Mouse (Mus musculus) small intestine, adult 2 months (tissue): ENCODE results near the gene Retnla. TPM values are rescaled to one million over a fixed set of nuclear protein-coding genes. Genes with fewer than 3 reads are reported as not detected.
"Not testable (repeated sequence)": the region's sequence is repeated elsewhere in the genome, so short reads cannot be mapped to it uniquely, and the experiment has no call there.

Source experiments
- H3K27ac ChIP-seq: fragments of 200-500 bp; 2 replicates; pipeline ENCODE4 v1.5.1; 2012; ENCODE audit warnings: low read depth, low read length, control low read depth, inconsistent platforms; ENCODE audit not compliant: insufficient read depth
- H3K27me3 ChIP-seq: fragments of 200-500 bp; 2 replicates; pipeline ENCODE4 v1.6.1; 2012; ENCODE audit warnings: mild to moderate bottlenecking, moderate library complexity, low read length, inconsistent platforms; ENCODE audit not compliant: control insufficient read depth, insufficient read depth
- H3K36me3 ChIP-seq: fragments of 200-500 bp; 2 replicates; pipeline ENCODE4 v1.6.1; 2012; ENCODE audit warnings: mild to moderate bottlenecking, low read length, control low read depth, inconsistent platforms; ENCODE audit not compliant: control insufficient read depth, insufficient read depth
- H3K4me1 ChIP-seq: fragments of 200-500 bp; 2 replicates; pipeline ENCODE4 v1.6.1; 2012; ENCODE audit warnings: low read length, inconsistent platforms, mixed read lengths; ENCODE audit not compliant: control insufficient read depth, insufficient read depth, insufficient read length
- H3K4me3 ChIP-seq: fragments of 200-500 bp; 2 replicates; pipeline ENCODE4 v1.5.1; 2012; ENCODE audit warnings: low read depth, mild to moderate bottlenecking, control low read depth, inconsistent platforms, low read length, moderate library complexity
- CTCF ChIP-seq: fragments of 200-500 bp; IDR thresholded peaks from 2 replicates; pipeline ENCODE4 v1.5.1; 2012; ENCODE audit warnings: low read depth, mild to moderate bottlenecking, control low read depth, inconsistent platforms, low read length, moderate library complexity, mixed read lengths; ENCODE audit not compliant: insufficient replicate concordance, insufficient read length; ENCODE audit errors: extremely low read depth
- POLR2A ChIP-seq: fragments of 200-500 bp; IDR thresholded peaks from 2 replicates; pipeline ENCODE4 v1.6.1; 2012; ENCODE audit warnings: low read depth, mild to moderate bottlenecking, control low read depth, inconsistent platforms, low read length, moderate library complexity
- WGBS: fragments of 180-500 bp; shearing (Covaris S2); methylation state at CpG from one replicate; pipeline ENCODE4 v1.1.7; 2018; 5-methylcytosine and 5-hydroxymethylcytosine counted together
- polyA plus RNA-seq: library from polyadenylated mRNA; depleted of rRNA; stranded (reverse); fragments of >200 nt; gene quantifications from 2 replicates; pipeline ENCODE4 v1.2.3, GENCODE M21; 2012

Retnla gene
- polyA plus RNA-seq, 1 experiment = 0.33 TPM

- TF ChIP-seq POLR2A (no peak), CTCF (no peak)
- no peak within 1 kb of the TSS for H3K4me3 ChIP-seq
- no peaks in the 10 kb centered on the region for H3K36me3 ChIP-seq
- no peak within 1 kb of the TSS for H3K27ac ChIP-seq
- no peaks in the 10 kb centered on the region for H3K27me3 ChIP-seq
- 94% methylated on average over 2 of the region's 2 CpGs for WGBS
- 0 out of 2 replicates have a peak, but pooled peaks cover 2% of the 10 kb centered on the region for H3K4me1 ChIP-seq
Measured at GRCm38 (mm10) chr16:48816695-48817094, 25.7 kb upstream of the Retnla start, which contains the start of gene Retnlb. Retnlb (plus strand) TSS chr16:48816856.

- H3K27me3 ChIP-seq = no peaks in the 10 kb centered on the region
- H3K4me1 ChIP-seq = no peaks in the 10 kb centered on the region
- 92% methylated on average over 6 of the region's 6 CpGs for WGBS
- no peak overlapping the region for H3K27ac ChIP-seq
- no peak overlapping the region for H3K4me3 ChIP-seq
- H3K36me3 ChIP-seq = no peaks in the 10 kb centered on the region
- TF ChIP-seq POLR2A (no peak), CTCF (no peak)
Measured at GRCm38 (mm10) chr16:48818524-48818923, 23.8 kb upstream of the Retnla start.

- H3K27ac ChIP-seq = no peak overlapping the region
- no peaks in the 10 kb centered on the region for H3K4me1 ChIP-seq
- no peak overlapping the region for H3K4me3 ChIP-seq
- no peaks in the 10 kb centered on the region for H3K36me3 ChIP-seq
- no peak for TF ChIP-seq CTCF
- TF ChIP-seq POLR2A = no peak
- H3K27me3 ChIP-seq = no peaks in the 10 kb centered on the region
- WGBS = 21% methylated on average over 3 of the region's 3 CpGs
Measured at GRCm38 (mm10) chr16:48826474-48826873, 15.9 kb upstream of the Retnla start.

GRCm38 (mm10) chr16:48827625-48828024, 14.7 kb upstream of the Retnla start:
- H3K36me3 ChIP-seq = no peaks in the 10 kb centered on the region
- H3K4me1 ChIP-seq = no peaks in the 10 kb centered on the region
- 0 out of 2 replicates have a peak, but pooled peaks cover 3% of the 10 kb centered on the region for H3K27me3 ChIP-seq
- TF ChIP-seq POLR2A (no peak), CTCF (no peak)
- H3K4me3 ChIP-seq = no peak overlapping the region
- no peak overlapping the region for H3K27ac ChIP-seq
- 22% methylated on average over 1 of the region's 1 CpGs for WGBS

GRCm38 (mm10) chr16:48829060-48829459, 13.3 kb upstream of the Retnla start:
- H3K4me3 ChIP-seq = no peak overlapping the region
- TF ChIP-seq CTCF (no peak), POLR2A (no peak)
- no peaks in the 10 kb centered on the region for H3K36me3 ChIP-seq
- WGBS = 80% methylated on average over 4 of the region's 4 CpGs
- no peaks in the 10 kb centered on the region for H3K4me1 ChIP-seq
- 0 out of 2 replicates have a peak, but pooled peaks cover 3% of the 10 kb centered on the region for H3K27me3 ChIP-seq
- no peak overlapping the region for H3K27ac ChIP-seq

GRCm38 (mm10) chr16:48832055-48832454, 10.3 kb upstream of the Retnla start:
- no peak overlapping the region for H3K4me3 ChIP-seq
- H3K36me3 ChIP-seq = no peaks in the 10 kb centered on the region
- no peaks in the 10 kb centered on the region for H3K4me1 ChIP-seq
- WGBS = 85% methylated on average over 8 of the region's 8 CpGs
- TF ChIP-seq CTCF (no peak), POLR2A (no peak)
- H3K27ac ChIP-seq = no peak overlapping the region
- H3K27me3 ChIP-seq = 0 out of 2 replicates have a peak, but pooled peaks cover 3% of the 10 kb centered on the region

GRCm38 (mm10) chr16:48833626-48834025, 8.7 kb upstream of the Retnla start:
- not testable (repeated sequence) for H3K4me3 ChIP-seq, H3K4me1 ChIP-seq, H3K27me3 ChIP-seq, H3K27ac ChIP-seq, H3K36me3 ChIP-seq
- WGBS = 3% methylated on average over 1 of the region's 1 CpGs
